Mouse (Mus musculus) spleen, adult 2 months (tissue): ENCODE measurements around the gene Rassf1.

Experiments
- CTCF ChIP-seq: fragments of 200-500 bp; IDR thresholded peaks from 2 replicates; pipeline ENCODE4 v1.5.1; 2011; ENCODE audit warnings: mild to moderate bottlenecking, inconsistent platforms; ENCODE audit not compliant: insufficient read depth, insufficient read length, insufficient replicate concordance; ENCODE audit errors: extremely low read depth
- POLR2A ChIP-seq: fragments of 200-500 bp; IDR thresholded peaks from 2 replicates; pipeline ENCODE4 v1.6.1; 2011; ENCODE audit warnings: low read depth, low read length, inconsistent platforms

DNA sequence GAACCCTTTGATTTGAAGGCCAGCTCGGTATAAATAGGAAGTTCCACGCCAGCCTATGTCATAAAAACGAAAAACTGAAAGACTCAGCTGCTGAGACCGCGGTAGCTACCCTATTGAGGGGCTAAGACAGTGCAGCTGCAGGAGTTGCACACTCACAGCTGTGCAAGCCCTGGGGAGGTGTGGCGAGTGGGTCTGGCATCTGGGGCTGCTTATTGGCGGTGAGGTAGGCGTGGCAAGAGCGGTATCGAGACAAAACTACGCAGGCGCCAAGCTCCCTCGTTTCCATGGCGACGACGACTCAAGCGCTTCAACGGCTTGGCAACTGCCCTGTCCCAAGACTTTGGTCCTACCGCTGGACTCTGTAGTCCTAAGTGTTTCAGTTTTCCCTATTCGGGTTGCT is 4.3 kb upstream of the Rassf1 start, which contains the start of gene Zmynd10:
- no peak for TF ChIP-seq CTCF
- no peak for TF ChIP-seq POLR2A
